Mouse (Mus musculus): Measurements from ENCODE around the gene Smarcd2.
"Not testable (repeated sequence)": the region's sequence is repeated elsewhere in the genome, so short reads cannot be mapped to it uniquely, and the experiment has no call there.

Smarcd2 gene

DNA sequence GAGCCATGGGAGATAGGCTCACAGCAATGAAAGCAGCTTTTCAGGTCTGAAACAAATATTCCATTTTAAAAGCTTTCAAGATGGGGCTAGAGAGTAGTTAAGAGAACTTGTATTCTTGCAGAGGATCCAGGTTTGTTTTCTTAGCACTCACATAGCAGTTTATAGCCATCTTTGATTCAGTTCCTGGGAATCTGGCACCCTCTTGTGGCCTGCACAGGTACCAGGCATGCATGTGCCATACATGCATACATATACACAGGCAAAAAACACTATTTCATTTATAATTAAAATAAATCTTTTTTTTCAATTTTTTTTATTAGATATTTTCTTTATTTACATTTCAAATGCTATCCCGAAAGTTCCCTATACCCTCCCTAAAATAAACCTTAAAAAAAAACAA, 25.9 kb downstream of the Smarcd2 start:
- no peak for DNase-seq (ENCODE audit: low spot score)

GRCm38 (mm10) chr11:106233978-106234377, 38.8 kb downstream of the Smarcd2 start:
- not testable (repeated sequence) for DNase-seq (ENCODE audit: low spot score)

GRCm38 (mm10) chr11:106220603-106221002, 52.2 kb downstream of the Smarcd2 start:
- no peak for DNase-seq (ENCODE audit: low spot score)

DNA sequence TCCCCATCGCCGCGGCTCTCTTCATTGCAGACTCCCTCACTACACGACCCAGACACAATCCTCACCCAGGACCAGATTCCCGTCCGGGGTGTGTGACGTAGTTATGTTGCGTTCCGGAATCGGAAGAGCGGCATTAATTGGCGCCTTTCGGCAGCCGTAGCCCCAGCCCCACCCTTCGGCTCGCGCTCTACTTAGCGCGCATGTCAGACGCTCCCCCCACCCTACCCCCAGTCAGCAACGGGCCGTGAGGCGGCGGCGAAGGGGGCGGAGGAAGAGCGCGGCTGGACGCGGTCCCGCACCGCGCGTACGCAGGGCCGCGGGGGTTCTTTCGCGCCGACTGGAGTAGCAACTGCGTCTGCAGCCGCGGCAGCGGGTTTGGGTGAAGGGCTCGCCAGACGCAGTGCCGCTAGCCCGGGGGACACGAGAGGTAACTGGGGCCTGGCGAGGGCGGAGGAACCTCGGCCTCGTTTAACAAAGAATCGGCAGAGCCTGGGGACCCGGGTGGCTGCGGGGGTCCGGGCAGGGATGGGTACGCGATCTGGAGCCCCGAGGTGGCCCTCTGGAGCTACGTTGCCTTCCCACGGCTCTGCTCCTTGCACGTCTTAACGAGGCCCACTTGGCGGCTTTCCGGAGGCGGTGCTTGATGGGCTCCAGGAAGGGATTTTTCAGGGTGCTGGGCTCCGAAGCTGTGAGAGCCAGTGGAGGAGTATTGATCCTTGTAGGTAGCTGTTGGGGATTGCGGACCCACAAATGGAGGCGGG, 55.9 kb downstream of the Smarcd2 start, which contains the start of gene Ddx42:
Gene Ddx42 (plus strand): TSS at position 197 of the 761 bp plus-strand sequence.
- DNase-seq (ENCODE audit: low spot score): peak; percentile 88

- peak; percentile 97 for DNase-seq (ENCODE audit: low spot score)
Measured at GRCm38 (mm10) chr11:106215927-106216729, 56.6 kb downstream of the Smarcd2 start, which contains the start of gene Ccdc47. Gene Ccdc47, minus strand, starts transcription at chr11:106216344.

- no peak for DNase-seq (ENCODE audit: low spot score)
Measured at GRCm38 (mm10) chr11:106215450-106215859, 57.3 kb downstream of the Smarcd2 start.

GRCm38 (mm10) chr11:106214856-106215255, 57.9 kb downstream of the Smarcd2 start:
- no peak for DNase-seq (ENCODE audit: low spot score)
